Mouse (Mus musculus) forelimb bud, embryonic 11.5 days (tissue): ENCODE data around the gene Dcbld1.

Experiments used
- DNase-seq: peaks from one replicate; pipeline ENCODE4 v3.0.0-alpha.2; 2012; ENCODE audit warnings: low read depth, low spot score

Dcbld1 gene

DNA sequence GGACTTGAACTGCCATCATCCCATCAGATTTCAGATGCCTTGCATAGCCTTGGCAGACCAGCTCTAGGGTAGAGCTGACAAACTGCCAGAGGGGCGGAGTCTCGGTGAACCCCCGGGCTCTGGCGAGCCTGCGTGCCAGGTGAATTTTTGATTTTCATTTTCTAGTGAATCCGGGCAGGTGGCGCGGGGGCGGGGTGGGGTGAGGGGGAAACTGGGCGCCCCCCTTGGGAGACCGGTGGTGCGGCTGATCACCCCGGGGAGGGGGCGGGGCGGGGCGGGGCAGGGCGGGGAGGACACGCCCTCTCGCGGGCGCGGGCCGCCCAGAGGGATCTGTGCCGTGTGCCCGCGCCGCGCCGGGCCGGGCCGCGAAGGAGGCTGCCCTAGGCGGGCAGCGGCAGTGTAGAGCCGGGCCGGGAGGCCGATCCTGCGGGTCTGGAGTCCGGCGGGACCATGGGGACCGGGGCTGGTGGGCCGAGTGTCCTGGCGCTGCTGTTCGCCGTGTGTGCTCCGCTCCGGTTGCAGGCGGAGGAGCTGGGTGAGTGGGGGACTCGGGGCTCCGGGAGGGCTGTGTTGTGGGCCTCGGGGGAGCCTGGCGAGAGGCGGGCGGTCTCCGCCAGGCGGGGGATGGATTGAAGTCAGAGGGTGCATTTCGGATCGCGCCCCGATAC, at the start of gene Dcbld1:
Dcbld1 (plus strand) TSS at position 319 of the 668 bp plus-strand sequence.
- peak; percentile 51 for DNase-seq

DNA sequence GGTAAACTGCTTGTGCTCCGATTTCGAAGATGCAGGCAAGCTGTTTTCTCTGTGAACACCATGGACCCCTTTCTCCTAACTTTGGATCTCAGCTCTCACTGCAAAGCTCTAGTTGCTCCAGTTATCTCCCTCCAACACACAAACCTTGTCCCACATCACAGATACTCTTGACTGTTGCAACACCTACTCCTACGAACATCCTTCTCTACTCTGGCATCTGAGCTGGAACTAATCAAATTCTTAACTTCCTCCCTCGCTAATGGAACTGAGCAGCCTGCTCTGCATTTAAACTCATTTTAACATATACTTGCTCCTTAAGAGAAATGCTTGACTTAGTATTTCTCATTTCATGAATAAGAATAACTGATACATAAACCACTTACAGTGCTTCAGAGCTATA, 47.5 kb upstream of the Dcbld1 start:
- no peak for DNase-seq

DNA sequence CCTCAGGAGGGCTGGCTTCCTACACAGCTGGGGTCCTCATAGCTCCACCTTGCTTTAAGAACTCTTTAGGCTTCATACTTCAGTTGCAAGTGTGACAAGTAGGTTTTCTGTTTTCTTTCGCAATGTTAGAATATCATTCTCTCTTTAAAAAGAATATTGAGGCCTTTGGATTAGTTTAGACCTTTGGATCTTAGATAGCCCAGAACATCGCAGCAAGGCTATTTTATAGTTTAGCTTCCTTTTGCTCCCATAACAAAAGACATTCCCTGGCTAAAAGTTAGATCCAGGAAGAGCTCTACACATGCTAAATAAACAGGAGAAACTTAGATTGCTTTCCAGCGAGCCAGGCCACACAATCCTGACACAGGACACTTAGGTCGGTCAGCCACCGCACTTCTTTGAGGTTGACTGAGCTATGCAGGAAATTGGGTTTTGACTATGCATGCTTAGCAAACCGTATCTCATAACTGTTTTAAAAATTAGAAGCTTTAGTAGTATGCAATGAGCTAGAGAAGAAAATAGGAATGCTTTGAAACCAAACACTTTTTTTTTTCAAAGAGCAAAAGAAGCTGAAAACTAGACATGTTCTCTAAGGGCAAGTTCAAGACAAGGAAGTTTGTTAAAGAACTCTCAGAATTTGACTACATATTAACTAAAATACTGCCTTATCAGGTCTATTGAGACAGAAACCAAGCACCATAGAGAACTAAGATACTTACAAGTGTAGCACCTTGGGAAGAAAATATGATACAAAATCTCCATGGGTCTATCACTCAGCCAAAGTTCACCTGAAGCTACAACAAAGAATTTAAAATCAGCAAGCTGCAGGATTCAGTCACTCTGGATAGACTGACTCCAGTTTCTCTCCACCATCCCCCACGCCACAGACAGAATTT, 38.2 kb upstream of the Dcbld1 start, which contains the start of gene Ros1:
Ros1 (minus strand) TSS at position 288 of the 896 bp plus-strand sequence.
- DNase-seq = no peak

DNA sequence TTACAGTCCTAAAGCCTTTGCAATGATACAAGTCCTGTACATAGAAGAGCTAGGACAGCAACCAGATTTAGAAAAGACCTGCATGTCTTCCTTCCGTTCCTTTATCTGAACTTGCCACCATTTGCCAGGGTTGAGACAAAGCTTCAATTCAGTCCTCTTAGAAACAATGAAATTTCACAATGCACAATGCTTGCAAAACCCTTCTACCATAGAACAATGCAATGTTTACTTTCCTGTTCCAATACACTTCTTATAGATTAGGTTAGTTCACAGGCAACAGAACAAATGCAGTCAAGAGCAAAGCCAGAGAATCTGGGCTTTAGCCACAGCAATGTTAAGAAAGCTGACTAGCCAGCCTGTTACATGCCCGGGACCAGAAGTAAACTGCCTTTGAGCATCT, 29.4 kb upstream of the Dcbld1 start:
- DNase-seq = no peak

DNA sequence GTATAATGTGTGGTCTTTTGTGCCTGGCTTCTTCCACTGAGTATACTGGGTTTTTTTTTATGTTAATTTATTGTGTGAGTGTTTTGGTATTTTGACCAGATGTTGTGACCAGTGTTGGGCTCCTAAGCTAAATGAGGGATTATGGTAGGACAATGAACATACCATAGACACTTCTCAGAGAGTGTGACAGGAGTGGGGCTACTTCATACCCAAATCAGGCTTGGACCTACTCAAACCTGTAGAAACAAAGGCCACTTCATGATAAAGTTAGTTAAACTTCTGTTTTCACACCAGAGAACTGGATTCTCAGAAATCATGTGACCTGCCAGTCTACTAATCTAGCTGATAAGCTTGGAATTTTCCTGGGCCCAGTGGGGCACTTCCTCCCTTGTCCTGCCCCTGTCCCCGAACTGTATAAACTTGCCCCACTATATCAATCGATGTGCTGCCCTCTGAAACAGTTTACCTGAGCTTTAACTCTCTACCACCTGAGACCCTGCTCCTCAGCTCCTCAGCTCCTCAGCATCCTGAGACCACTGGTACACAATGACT, 18.1 kb upstream of the Dcbld1 start:
- DNase-seq = no peak

DNA sequence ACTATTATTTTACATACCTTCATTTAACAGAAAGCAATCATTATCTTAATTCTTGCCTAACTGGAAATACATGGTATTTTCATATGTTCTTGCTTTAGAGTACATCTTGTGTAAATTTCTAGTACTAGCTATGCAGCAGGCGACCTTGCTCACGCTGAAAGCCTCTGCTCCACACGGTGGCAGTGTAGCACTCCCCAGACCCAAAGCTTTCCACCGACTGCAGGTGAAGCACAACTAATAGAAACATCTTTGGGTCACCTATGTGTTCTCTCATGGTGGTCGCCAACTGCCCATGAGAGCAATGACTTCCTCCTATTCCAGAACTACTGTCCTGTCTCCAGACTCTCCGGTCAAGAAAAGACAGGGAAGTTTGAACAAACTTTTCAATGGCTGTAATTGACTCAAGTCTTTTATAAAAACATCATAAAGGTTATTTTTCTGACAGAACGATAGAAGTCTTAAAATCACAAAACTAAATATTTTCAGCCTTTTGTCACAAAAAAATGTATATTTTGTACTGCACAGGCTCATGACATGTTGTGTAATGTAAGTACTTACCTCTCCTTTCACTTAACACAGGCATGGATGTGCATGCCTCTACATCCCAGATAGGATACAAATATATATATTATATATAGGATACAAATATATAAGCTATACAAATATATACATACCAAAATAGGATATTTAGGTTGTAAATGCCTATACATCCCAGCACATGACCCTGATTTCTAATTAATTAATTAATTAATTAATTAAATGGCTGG, 16.4 kb upstream of the Dcbld1 start:
- DNase-seq = peak; percentile 50

DNA sequence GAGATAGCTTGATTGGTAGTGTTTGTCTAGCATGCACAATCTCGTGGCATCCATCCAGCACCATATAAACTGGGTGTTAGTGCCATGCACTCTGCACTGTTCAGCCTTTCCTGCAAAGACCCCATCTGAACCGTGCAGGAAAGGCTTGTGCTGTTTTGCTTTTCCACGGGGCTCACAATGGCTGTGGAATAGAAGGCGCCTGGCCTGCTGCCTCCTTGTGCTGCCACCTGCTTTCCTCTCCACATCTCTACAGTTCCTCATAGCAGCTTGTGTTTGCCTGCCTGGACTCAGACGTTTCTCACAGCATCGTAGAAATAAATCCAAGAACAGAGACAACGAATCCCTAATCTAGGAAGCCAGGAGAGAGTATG, 15.9 kb upstream of the Dcbld1 start:
- DNase-seq = no peak

DNA sequence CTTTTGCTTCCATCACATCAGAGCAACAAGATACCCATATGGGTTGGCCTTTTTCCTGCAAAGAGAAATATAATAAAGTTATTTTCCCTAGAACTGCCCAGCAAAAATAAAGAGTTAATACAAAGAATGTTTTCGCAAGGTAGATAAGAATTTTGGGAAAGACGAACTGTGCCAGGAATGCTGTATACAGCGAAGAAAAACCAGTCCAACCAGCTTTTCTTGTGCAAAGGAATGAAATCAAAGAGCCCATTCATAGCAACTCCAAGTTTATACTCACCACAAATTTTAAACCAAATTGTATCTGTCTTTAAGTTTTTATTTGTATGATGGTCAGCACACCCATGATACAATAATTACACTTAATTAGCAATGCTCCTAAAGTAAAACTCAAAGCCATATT, 13.8 kb upstream of the Dcbld1 start:
- no peak for DNase-seq

DNA sequence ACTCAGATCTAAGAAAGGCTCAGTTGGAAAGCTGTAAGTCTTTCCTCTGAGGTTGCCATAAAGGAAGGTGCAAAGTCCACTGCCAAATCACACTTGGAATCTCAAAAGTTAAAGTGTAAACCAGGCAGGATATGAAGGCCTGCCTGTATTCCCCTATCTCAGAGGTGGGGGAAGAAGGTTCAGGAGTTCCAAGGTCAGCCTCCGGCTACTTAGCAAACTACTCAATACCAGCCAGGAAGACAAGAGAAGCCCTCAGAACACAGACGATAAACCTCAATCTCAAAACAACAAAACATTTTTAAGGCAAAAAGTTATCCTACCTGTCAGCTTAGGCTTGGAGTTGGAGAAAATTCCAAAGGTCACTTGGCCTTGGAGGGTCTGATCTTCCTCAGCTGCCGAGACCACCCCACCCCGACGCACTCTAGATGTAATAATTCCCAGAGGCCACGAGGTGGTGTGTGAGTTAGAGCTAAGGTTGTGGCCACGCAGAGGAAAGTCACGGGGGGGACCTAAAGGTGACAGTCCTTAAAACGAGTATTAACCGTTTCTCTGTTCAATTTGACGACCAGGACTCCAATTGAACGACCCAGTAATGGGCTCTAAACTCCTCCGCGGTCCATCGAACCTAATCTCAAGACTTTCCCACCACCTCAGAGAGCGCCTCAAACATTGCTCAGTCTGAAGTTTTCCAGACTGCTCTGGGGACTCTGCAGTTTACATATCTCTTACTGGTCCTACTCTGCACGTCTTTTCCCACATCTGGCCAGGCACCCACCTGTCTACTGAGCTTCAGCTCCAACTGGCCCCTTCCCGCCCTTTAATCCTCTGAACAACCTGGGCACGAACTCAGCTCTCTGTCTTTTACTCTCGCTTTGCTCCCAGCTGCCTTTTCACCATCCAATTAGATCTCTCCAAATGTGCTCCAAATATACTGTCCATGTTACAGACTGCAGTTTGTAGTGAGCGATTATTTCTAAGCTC, 933 bp upstream of the Dcbld1 start:
- DNase-seq = peak; percentile 31

DNA sequence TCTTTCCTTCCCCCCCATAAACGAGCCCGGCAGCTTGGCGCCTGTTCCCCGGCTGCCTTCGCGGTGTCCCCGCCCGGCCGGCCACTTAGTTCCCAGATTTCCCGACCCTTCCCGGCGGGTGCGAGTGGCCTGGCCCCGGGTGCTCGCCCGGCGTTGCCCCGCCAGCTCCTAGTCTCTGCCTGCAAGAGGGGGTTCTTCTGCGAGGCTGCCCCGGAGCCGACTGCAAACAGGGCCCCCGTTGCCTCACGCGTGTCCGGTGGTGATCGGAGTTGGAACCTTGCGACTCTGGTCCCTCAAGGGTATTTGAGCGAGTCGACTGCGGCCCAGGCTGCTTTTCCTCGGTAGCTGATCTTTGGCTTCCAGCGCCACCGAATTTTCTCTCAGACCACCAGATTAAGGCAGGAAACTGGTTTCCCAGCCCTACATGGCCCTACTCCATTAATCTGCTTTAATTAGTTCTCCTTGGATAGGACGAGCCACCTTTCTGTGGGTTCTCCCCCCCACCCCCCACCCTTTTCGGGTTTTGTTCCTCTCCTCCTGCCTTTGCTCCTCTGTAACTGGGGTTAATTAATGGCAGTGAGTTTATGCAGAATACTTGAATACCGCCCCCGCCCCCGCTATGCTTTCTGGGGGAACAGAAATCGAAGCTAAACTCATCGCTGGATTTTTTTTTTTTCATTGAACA, 692 bp downstream of the Dcbld1 start:
- DNase-seq = no peak

DNA sequence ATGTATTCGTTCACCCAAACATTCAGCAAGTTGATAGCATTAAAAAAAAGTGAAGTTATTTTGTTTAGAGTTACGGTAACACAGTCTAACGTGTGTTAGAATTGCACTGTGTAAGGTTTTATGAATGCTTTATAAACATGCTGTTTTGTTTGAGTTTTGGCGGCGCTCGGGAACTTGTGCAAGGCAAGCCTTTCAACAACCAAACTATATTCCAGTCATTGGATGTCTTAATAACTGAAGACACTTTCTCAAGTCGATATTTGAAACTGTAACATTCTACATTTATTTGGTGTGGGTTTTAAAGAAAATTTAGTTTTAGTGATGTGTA, 1.2 kb downstream of the Dcbld1 start:
- no peak for DNase-seq

DNA sequence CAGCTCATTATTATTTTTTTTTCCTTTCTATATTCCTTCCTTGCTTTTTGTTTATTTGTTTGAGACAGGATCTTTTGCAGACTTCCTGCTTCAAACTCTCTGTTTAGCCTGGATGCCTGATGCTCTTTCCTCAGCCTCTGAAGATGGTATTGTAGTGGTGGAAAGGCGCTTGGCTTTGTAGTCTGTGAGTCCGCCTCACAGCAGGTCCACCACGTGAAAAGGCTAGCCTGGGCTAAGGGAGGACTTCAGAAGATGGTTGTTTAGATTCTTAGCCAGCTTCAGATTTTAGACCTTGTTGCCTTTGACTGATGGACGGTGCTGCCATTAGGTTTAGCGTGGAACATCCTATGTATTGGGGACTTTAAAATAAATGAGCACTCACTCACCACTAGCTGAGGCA, 2.0 kb downstream of the Dcbld1 start:
- DNase-seq = no peak

DNA sequence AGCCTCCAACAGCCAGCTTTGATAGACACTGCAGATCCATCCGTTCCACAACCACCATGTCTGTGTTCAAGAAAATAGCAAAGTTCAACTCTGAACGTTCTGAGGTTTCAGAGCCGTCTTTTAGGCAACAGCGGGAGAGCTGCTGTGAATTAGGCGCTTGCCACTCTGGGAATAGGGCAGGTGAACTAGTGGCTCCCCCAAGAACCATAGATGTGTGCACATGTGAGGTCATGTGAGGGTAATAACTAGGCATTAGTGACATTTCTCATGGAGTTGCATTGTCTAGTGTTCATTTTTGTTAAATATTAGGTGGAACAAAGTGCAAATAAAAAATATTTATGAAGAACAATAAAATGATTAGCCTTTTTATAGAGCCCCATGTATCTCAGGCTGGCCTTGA, 8.6 kb downstream of the Dcbld1 start:
- DNase-seq = no peak

DNA sequence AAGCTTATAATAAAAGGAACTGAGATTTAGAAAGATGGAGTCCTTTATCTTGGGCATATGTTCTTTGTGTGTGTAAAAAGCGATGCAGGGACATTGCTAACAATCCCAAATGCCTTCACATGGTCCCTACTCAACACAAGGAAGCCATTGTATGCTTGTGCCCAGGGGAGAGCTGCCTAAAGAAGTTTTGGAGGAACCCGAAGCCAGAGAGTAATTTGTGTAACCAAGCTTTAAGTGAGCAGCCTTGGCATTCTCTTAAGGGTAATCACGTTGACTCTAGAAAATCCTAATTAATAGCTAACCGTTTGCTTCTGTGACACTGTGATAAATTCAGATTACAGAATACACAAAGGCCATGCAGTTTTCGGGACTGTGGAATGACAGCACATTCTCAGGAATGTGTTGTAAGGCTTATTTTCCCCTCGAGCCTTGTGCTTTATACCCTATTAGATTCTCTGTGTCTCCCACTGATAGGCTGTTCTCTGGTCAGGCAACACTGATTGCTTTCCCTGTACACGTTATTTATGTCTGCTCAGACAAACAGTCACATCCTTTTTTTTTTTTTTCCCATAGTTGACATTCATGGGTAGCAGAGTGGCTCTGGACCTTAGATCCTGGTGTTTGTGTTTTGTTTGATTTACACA, 9.4 kb downstream of the Dcbld1 start:
- peak; percentile 19 for DNase-seq

DNA sequence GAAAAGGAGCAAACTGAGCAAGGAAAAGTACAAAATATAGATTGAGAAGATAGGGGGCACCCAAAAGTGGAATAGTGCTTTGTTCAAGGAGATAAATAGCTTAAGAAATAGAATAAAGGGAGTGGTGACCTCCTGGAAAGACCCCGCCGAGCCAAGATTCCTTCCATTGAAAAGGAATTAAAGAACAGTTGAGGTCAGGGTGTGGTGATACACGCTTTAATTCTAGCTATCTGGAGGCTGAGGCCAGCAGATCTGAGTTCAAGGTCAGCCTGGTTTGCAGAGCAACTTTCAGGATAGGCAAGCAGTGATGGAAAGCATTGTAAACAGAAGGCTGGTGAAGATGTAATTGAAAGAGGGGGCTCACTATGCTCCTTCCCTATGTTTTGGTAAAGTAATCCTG, 12.8 kb downstream of the Dcbld1 start:
- no peak for DNase-seq

DNA sequence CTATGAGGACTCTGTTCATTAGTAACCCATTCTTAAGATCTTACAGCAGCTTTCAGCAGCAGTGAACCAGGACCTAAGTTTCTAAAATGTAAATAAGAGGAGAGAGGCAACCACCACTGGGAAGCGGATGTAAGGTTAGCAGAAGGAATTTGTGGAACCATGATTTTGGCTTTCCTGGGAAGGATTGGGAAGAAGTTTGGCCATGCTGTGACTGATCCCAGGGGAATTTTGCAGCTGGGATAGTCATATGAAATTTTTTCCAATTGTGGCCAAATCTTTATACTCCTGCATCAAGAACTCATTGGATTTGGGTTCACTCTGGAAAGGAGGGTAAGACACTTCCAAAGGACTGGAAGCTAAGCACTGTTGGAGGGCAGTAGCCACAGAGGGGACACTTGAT, 18.8 kb downstream of the Dcbld1 start:
- DNase-seq = no peak

DNA sequence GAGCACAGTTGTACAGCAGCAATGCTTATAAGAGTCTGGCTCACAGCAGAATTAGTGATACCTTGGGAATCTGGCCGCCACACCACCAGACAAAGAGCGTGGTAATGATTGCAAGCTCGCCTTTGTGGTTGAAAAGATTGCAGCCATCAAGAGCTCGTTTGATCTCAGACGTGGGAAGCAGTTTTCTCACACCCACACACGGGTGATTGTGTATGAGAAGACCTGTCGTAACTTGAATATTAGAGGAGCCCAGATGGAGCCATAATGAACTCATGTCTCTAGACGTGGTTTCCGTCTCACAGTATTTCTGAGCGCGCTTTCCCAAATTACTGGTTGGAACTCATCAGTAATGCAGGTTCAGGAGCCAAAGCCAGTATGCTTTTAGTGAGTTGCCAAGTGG, 20.0 kb downstream of the Dcbld1 start:
- DNase-seq = no peak

DNA sequence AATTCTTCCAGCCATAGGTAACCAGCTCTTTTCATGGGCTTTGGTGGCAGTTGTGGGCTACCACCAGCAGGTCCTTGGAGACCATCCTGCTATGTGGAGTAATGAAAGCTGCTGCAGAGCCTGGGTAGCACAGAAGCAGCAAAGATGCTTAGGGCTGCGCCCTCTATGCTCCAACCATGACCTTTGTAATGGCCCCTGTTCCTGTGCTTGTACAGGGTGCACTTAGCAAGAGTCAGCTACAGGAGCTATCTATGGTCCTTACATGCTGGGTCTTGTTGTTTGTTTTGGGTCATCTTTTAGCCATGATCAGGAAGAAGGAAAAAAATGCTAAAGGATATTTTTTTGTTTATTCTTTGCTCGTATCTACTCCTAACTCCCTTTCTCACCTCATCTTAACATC, 24.3 kb downstream of the Dcbld1 start:
- DNase-seq = no peak

DNA sequence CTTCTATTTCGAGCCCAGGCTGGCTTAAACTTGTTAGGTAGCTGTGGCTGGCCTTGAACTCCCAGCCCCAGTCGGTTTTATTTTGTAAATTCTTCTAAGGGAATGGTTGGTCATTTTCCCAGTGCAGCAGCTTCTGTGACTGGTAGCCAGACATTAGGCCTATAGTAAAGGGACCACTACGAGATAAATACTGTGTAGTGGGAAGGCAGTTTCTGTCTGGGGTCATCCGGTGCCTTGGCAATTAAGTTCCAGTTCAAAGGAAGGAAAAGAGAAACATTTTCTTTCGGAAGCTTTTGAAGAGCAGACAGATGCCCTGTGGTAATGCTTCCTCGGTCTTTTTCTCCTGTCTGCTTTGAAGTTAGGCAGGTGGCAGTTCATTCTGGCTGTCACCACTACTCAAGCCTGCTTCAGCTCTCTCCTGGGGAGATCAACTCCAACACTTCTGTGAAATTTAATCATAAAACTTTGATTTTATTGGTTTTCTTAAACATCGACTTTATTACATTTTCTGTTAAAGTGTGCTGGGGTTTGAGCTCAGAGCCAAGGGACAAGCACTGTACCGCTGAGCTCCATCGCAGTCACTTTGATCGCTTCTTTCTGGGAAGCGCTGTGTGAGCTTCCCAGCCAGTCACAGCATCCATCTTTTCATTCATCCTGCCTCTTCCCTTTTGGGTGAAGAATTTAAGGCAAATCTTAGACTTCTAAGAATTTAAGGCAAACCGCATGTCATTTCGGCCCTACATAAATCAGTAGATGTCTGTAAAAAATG, 24.9 kb downstream of the Dcbld1 start:
- DNase-seq = peak; percentile 33
